Mouse (Mus musculus): ENCODE measurements at regions not wholly inside any gene's neighbourhood (a gene's known extent, or its start where the extent isn't known, plus 50 kb on each side); places are given as distances from the start of the nearest gene placed in this dataset.

DNA sequence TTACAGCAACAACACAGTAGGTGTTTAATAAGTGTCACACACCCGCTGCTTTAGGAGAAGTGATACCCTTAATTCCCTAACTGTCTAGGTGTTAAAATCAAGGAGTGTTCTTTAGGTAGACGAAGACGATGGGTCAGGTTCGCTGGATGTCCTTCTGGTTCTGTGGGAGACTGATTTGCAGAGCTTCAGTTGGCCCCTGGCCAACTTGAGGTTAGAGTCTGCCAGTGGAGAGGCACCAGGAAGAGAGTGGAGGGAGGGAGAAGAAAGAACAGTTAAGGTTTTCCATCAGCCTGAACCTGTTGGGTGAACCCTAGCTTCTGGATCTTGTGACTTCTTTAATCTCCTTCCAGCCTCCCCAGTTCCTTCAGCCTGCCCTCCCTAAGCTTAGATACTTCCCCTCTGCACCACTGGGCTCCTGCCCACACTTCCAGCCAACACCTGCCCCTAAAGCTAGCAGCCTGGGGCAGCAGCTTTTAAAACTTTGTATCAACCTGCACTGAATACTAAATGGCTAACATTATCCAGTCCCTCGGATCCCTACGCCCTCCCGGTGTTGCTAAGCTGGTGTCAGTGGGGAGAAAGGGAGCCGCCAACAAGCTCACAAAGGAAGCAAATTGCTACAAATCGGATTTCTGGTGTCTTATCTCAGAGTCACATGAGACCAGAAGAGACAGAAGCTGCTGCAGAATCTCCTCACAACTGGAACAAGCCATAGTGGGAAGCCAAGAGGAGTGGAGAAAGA, 62.1 kb upstream of the Adgrl1 start:
- DNase-seq, result peak in 1 of 2 experiments; percentile 12

DNA sequence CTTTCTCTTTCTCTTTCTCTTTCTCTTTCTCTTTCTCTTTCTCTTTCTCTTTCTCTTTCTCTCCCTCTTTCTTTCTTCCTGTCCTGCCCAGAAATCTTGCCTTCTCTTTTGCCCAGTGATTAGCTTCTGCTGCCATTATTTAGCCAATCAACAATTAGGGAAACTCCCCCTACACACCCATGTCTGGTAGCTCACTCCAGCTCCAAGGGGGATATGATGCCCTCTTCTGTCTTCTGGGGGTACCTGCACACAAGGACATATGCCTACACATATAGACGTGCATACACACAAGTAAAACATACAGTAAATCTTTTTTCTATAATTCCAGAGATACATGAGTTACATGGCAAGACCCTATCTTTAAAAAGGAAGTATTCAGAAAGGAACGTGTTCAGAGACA, 70.1 kb upstream of the Adgrl1 start:
- DNase-seq, result no peak

DNA sequence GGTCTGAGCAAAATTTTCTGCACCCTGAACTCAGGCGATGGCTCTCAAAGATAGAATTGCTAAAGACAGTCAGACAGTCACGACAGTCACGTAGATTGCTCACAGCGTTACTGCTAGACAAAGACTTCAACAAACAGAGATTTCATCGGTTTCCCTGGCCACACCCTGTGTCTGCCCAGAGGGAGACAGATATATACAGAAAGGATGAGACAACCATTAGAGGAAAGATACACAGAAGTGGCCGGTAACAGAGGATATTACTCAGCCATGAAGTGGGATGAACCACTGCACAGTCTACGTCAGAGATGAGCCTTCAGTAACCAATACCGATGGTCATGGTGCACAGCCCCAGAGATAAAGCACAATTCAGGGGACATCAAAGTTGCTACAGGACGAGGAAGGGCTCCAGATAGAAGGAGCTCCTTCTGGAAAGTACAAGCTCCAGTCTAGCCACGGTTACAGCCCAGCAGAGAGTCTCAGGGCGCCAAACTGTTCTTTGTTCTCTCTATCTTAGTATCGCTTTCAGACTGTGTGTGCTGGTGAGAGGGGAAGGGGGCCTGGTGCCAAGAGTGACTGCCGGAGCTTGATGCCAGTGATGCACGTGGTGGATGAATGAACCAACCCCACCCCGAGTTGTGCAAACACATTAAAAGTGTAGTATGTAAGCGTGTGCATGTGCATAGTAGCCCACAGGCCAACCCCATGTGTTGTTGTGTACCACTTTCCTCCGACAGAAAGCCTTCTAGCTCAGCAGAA, 74.8 kb upstream of the Adgrl1 start:
- DNase-seq, result no peak

DNA sequence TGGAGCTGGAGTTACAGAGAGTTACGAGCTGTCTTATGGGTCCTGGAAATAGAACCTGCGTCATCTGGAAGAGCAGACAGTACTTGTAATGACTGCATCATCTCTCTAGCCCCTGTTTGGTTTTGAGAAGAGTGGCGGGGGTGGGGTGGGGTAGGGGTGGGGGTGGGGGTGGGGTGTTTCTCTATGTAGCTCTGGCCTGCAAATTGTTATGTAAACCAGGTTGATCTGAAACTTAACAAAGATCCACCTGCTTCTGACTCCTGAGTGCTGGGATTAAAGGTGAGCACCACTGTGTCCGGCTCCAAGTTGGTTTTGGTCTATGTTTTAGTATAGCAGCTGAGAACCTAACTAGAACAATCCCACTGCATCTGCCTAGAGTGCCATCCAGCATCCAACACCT, 78.0 kb upstream of the Adgre5 start:
- peak in 1 of 2 experiments; percentile 8 for DNase-seq

DNA sequence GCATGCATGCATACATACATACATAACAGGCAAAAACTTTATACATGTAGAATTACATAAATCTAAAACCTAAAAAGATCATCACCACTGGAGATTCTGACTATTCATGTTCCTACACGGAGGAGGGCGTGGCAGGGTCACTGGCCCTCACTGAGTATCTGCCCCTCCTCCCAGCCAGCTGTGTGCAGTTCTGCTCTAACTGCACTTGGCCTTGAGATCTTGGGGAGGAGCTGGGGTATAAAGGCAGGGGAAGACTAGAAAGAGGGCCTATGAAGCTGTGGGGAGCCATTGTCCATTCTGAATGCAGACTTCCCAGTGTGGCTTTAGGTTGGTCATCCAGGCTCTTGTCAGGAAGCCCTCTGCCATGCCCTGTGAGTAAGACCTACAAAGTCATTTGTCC, 69.5 kb upstream of the Adgre5 start:
- no peak for DNase-seq

DNA sequence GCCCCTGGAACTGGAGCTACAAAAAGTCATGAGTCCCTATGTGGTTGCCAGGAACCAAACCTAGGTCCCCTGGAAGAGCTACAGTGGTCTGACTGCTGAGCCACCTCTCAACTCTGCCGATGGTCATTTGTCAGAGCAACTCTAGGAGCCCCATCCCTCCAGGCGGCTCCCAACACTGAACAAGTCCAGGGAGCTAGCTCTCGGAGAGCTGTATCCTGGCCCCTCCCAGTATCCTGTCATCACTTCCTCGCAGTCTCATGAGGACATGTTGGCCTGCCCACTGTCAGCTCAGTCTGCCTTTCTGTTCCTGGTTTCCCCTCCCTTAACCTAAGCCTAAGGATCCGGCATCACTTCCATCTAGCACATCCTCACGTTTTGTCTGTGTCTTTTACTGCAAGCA, 64.5 kb upstream of the Adgre5 start:
- peak; percentile 5 to 50 for DNase-seq

DNA sequence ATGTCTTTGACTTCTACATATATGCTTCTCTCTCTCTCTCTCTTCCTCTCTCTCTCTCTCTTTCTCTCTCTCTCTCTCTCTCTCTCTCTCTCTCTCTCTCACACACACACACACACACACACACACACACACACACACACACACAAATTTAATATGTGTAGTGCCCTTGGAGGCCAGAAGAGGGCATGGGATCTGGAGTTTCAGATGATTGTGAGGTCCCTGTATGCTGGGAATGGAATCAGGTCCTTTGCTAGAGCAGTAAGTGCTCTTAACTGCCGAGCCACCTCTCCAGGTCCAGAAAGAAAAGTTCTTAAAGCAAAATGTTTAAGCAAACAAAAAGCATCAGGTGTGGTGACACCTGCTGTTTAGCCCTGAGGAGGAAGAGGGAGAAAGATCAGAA, 62.2 kb upstream of the Adgre5 start:
- DNase-seq, result peak in 1 of 2 experiments; percentile 13

DNA sequence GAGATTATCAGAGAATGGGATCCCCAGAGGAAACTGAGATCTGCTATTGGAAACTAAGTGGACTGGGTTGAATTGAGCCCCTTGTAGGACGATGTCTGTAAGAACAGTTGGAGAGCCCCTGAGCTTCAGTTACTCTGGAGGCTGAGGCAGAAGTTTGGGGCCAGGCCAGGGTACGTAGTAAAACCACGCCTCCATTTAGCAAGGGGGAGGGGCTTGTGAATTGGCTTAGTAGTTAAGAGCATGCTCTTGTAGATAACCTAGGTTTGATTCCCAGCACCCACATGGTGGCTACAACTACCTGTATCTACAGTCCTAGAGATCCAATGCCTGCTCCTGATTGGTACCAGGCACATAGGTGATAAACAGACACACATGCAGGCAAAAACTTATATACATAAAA, 61.4 kb upstream of the Adgre5 start:
- DNase-seq, result no peak

DNA sequence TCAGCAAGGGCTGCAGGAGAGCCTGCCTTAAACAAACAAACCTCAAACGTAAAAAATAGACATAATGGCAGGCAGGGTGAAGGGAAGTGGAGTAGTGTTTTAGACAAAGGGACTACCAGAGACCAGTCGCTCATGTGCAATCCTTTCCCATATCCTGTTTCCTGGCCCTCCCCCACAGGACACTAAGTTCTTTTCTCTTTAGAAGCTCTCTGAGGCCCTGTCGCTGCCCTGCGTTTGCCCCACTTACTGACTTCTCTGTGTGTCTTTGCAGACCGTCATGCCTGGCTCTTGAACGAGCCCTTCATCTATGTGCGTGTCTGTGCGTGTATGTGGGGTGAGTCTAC, 58.5 kb upstream of the Adgre5 start:
- no peak for DNase-seq

DNA sequence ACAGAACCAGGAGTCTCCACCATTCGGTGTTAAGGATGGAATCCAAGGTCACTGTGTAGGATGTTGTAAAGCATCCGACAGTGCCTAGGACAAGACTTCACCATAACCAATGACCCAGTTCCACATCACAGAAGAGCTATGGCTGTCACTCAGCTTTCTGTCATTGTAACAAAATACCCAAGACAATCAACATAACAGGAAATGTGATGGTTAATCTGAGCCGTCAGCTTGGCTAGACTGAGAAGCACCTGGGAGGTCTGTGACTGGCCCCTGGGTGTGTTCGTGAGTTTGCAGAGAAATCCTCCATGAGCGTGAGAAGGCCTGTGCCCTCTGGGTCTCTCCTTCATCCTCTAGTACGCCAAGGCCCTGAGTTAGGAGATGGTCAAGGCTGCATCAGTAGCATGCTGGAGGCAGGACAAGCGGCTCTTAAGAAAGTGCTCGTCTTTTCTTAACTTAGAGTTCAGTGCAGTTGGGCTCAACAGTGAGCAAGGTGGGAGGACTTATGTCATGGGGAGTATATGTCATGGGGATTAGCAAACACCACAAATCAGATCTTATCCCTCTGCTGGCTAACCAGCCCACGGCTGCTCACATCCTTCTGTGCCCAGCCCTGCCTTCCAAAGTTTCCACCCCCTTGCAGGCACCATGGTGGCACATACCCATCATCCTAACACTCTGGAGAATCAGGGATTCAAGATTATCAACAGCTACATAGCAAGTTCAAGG, 57.9 kb upstream of the Adgre5 start:
- no peak for DNase-seq

DNA sequence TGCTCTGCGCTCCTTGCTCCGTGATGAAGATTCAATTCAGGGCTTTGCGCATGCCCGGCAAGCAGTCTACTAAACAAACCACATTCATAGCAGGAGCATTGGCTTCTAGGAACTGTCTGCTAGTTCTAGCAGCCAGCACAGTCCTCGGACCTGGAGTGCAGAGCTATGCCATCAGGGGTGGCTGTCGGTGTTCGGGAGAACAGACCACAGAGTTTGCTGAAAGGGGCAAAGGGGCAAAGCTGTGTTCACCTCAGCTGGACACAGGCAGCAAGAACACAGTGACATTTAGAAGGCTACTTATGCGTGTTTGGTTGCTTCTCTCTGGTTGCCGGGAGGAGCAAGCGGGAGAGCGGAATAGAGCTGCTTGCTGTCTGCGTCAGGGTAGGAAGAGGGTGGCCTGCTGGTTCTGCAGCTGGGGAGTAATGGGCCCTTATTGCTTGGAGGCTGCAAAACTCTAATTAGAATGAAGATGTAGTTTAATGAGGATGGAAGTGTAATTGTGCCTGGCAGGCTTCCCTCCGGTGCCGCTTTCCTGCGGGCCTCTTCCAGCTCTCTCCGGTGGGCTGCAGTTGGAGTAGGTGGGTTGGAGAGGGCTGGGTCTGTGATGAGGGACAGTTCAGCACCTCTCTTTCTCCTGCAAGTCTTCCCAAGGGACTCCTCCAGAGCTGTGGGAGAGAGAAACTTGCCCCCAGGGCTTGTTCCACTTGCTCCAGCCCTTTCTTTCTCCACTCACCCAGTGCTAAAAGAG, 52.5 kb upstream of the Adgre5 start:
- DNase-seq, result no peak

All from kidney, postnatal 25 days (tissue).